Mouse (Mus musculus) embryonic facial prominence, embryonic 14.5 days (tissue): ENCODE measurements at regions not wholly inside any gene's neighbourhood (a gene's known extent, or its start where the extent isn't known, plus 50 kb on each side); places are given as distances from the start of the nearest gene placed in this dataset.
A peak's percentile ranks its signal among the peaks of the same experiment; 100 is the strongest.

Experiments used
- ATAC-seq: fragments of 200-750 bp; cut with Nextera tagmentation; 2 replicates; pipeline ENCODE4 v1.8.0; 2017; ENCODE audit warnings: low read depth, moderate number of reproducible peaks, moderate TSS enrichment
- DNase-seq: peaks from one replicate; pipeline ENCODE4 v3.0.0-alpha.2; 2015; ENCODE audit warnings: low spot score
- H3K27ac ChIP-seq: fragments of 300-500 bp; sonication (generic); replicated peaks from 2 replicates; pipeline ENCODE4 v1.5.1; 2014; ENCODE audit warnings: low read depth, mild to moderate bottlenecking, low read length, moderate library complexity
- H3K27me3 ChIP-seq: fragments of 300-500 bp; sonication (generic); replicated peaks from 2 replicates; pipeline ENCODE4 v1.6.1; 2014; ENCODE audit warnings: low read length; ENCODE audit not compliant: control insufficient read depth, insufficient read depth
- H3K36me3 ChIP-seq: fragments of 300-500 bp; sonication (generic); 2 replicates; pipeline ENCODE4 v1.6.1; 2014; ENCODE audit warnings: low read length, mixed read lengths; ENCODE audit not compliant: control insufficient read depth, insufficient read depth
- H3K4me1 ChIP-seq: fragments of 300-500 bp; sonication (generic); 2 replicates; pipeline ENCODE4 v1.6.1; 2014; ENCODE audit warnings: antibody characterized with exemption, low read length; ENCODE audit not compliant: control insufficient read depth, insufficient read depth
- H3K4me2 ChIP-seq: fragments of 300-500 bp; sonication (generic); 2 replicates; pipeline ENCODE4 v1.6.1; 2014; ENCODE audit warnings: low read depth, mild to moderate bottlenecking, low read length, moderate library complexity, mixed read lengths
- H3K4me3 ChIP-seq: fragments of 300-500 bp; sonication (generic); 2 replicates; pipeline ENCODE4 v1.5.1; 2014; ENCODE audit warnings: low read depth, mild to moderate bottlenecking, low read length
- H3K9ac ChIP-seq: fragments of 300-500 bp; sonication (generic); 2 replicates; pipeline ENCODE4 v1.6.1; 2014; ENCODE audit warnings: low read depth, mild to moderate bottlenecking, low read length, moderate library complexity, mixed read lengths
- H3K9me3 ChIP-seq: fragments of 300-500 bp; sonication (generic); 2 replicates; pipeline ENCODE4 v1.6.1; 2016; ENCODE audit warnings: low read length; ENCODE audit not compliant: control insufficient read depth
- WGBS: fragments of 180-500 bp; shearing (Covaris S2); extraction: QIAGEN DNeasy Blood & Tissue Kit; methylation state at CpG from one replicate; pipeline ENCODE4 v1.1.7; 2014; 5-methylcytosine and 5-hydroxymethylcytosine counted together

- Histone ChIP-seq H3K4me1 (peaks cover 15% of the 10 kb centered on the region), H3K4me2 (no peak overlapping the region), H3K9ac (no peak overlapping the region), H3K36me3 (no peaks in the 10 kb centered on the region), H3K27me3 (no peaks in the 10 kb centered on the region), H3K9me3 (no peaks in the 10 kb centered on the region), H3K4me3 (no peak overlapping the region), H3K27ac (no peak overlapping the region)
- 80% methylated on average over 4 of the region's 4 CpGs for WGBS
- no peak for DNase-seq
- ATAC-seq, result no peak
These were observed 116.0 kb upstream of the Slc22a22 start for GRCm38 (mm10) chr15:57593326-57594004.

- 40% methylated on average over 7 of the region's 7 CpGs for WGBS
- ATAC-seq, result 0 out of 2 replicates have a peak, but pooled peaks have one; percentile 38
- Histone ChIP-seq H3K36me3 (no peaks in the 10 kb centered on the region), H3K4me3 (no peak overlapping the region), H3K9me3 (no peaks in the 10 kb centered on the region), H3K9ac (no peak overlapping the region), H3K27me3 (no peaks in the 10 kb centered on the region), H3K27ac (no peak overlapping the region), H3K4me2 (no peak overlapping the region), H3K4me1 (peaks cover 15% of the 10 kb centered on the region)
- DNase-seq, result peak; percentile 67
These were observed 113.3 kb upstream of the Slc22a22 start for GRCm38 (mm10) chr15:57590597-57591219.

- Histone ChIP-seq H3K9me3 (no peaks in the 10 kb centered on the region), H3K36me3 (no peaks in the 10 kb centered on the region), H3K27me3 (no peaks in the 10 kb centered on the region), H3K4me1 (peaks cover 15% of the 10 kb centered on the region), H3K4me3 (no peak overlapping the region), H3K9ac (no peak overlapping the region), H3K27ac (no peak overlapping the region), H3K4me2 (no peak overlapping the region)
- DNase-seq (peak; percentile 91), ATAC-seq (peak; percentile 92)
- WGBS, result 22% methylated on average over 9 of the region's 12 CpGs
These were observed 112.3 kb upstream of the Slc22a22 start for GRCm38 (mm10) chr15:57589404-57590377.

GRCm38 (mm10) chr15:57585411-57585810, 108.0 kb upstream of the Slc22a22 start:
- H3K4me2 ChIP-seq, result no peak overlapping the region
- H3K36me3 ChIP-seq, result no peaks in the 10 kb centered on the region
- no peak overlapping the region for H3K4me3 ChIP-seq
- H3K27ac ChIP-seq, result no peak overlapping the region
- 30% methylated on average over 1 of the region's 1 CpGs for WGBS
- no peaks in the 10 kb centered on the region for H3K27me3 ChIP-seq
- peaks cover 13% of the 10 kb centered on the region for H3K4me1 ChIP-seq
- no peak overlapping the region for H3K9ac ChIP-seq
- H3K9me3 ChIP-seq, result no peaks in the 10 kb centered on the region
- no peak for DNase-seq
- ATAC-seq, result no peak

- WGBS, result 94% methylated on average over 11 of the region's 11 CpGs
- H3K27ac ChIP-seq, result no peak overlapping the region
- H3K4me3 ChIP-seq, result no peak overlapping the region
- H3K9me3 ChIP-seq, result no peaks in the 10 kb centered on the region
- DNase-seq (no peak), ATAC-seq (no peak)
- H3K4me1 ChIP-seq, result peaks cover 4% of the 10 kb centered on the region
- H3K9ac ChIP-seq, result no peak overlapping the region
- no peaks in the 10 kb centered on the region for H3K36me3 ChIP-seq
- H3K4me2 ChIP-seq, result no peak overlapping the region
- H3K27me3 ChIP-seq, result no peaks in the 10 kb centered on the region
These were observed 107.1 kb upstream of the Slc22a22 start for GRCm38 (mm10) chr15:57584498-57584897.

- no peaks in the 10 kb centered on the region for H3K36me3 ChIP-seq
- H3K9me3 ChIP-seq, result no peaks in the 10 kb centered on the region
- H3K4me2 ChIP-seq, result no peak overlapping the region
- no peaks in the 10 kb centered on the region for H3K4me1 ChIP-seq
- ATAC-seq (no peak), DNase-seq (no peak)
- H3K27me3 ChIP-seq, result no peaks in the 10 kb centered on the region
- no peak overlapping the region for H3K9ac ChIP-seq
- H3K4me3 ChIP-seq, result no peak overlapping the region
- no peak overlapping the region for H3K27ac ChIP-seq
These were observed 103.8 kb upstream of the Slc22a22 start for GRCm38 (mm10) chr15:57581266-57581665.

- H3K27me3 ChIP-seq, result no peaks in the 10 kb centered on the region
- ATAC-seq (no peak), DNase-seq (no peak)
- 70% methylated on average over 2 of the region's 2 CpGs for WGBS
- H3K4me2 ChIP-seq, result no peak overlapping the region
- no peaks in the 10 kb centered on the region for H3K9me3 ChIP-seq
- no peaks in the 10 kb centered on the region for H3K36me3 ChIP-seq
- H3K27ac ChIP-seq, result no peak overlapping the region
- H3K4me1 ChIP-seq, result no peaks in the 10 kb centered on the region
- H3K4me3 ChIP-seq, result no peak overlapping the region
- H3K9ac ChIP-seq, result no peak overlapping the region
These were observed 101.4 kb upstream of the Slc22a22 start for GRCm38 (mm10) chr15:57578794-57579193.

- no peak overlapping the region for H3K27ac ChIP-seq
- DNase-seq (no peak), ATAC-seq (no peak)
- H3K9ac ChIP-seq, result no peak overlapping the region
- 90% methylated on average over 1 of the region's 2 CpGs for WGBS
- H3K4me1 ChIP-seq, result 0 out of 2 replicates have a peak, but pooled peaks cover 7% of the 10 kb centered on the region
- no peak overlapping the region for H3K4me2 ChIP-seq
- H3K4me3 ChIP-seq, result no peak overlapping the region
- H3K27me3 ChIP-seq, result no peaks in the 10 kb centered on the region
- H3K9me3 ChIP-seq, result no peaks in the 10 kb centered on the region
- H3K36me3 ChIP-seq, result no peaks in the 10 kb centered on the region
These were observed 96.7 kb upstream of the Slc22a22 start for GRCm38 (mm10) chr15:57574080-57574618.
